Mouse (Mus musculus) forebrain, embryonic 11.5 days (tissue): Measurements from ENCODE around the gene Ggps1. TPM values are rescaled to one million over a fixed set of nuclear protein-coding genes. Genes with fewer than 3 reads are reported as not detected.

ENCODE experiments used
- ATAC-seq: fragments of 200-750 bp; cut with Nextera tagmentation; replicated peaks from 2 replicates; pipeline ENCODE4 v1.8.0; 2017; ENCODE audit warnings: moderate TSS enrichment; ENCODE audit not compliant: low FRiP score
- DNase-seq: peaks from one replicate; pipeline ENCODE4 v3.0.0-alpha.2; 2017; ENCODE audit warnings: low spot score
- H3K27ac ChIP-seq: fragments of 300-500 bp; sonication (generic); 2 replicates; pipeline ENCODE4 v1.5.1; 2014; ENCODE audit warnings: low read depth, low read length
- H3K27me3 ChIP-seq: fragments of 300-500 bp; sonication (generic); 2 replicates; pipeline ENCODE4 v1.6.1; 2014; ENCODE audit warnings: mild to moderate bottlenecking, low read length, mixed read lengths; ENCODE audit not compliant: control insufficient read depth, insufficient read depth
- H3K36me3 ChIP-seq: fragments of 300-500 bp; sonication (generic); 2 replicates; pipeline ENCODE4 v1.6.1; 2014; ENCODE audit warnings: mild to moderate bottlenecking, low read length, moderate library complexity, mixed read lengths; ENCODE audit not compliant: control insufficient read depth, insufficient read depth
- H3K4me1 ChIP-seq: fragments of 300-500 bp; sonication (generic); replicated peaks from 2 replicates; pipeline ENCODE4 v1.6.1; 2014; ENCODE audit warnings: low read length, mixed read lengths; ENCODE audit not compliant: control insufficient read depth, insufficient read depth
- H3K4me2 ChIP-seq: fragments of 300-500 bp; sonication (generic); 2 replicates; pipeline ENCODE4 v1.6.1; 2014; ENCODE audit warnings: low read depth, mild to moderate bottlenecking, low read length, moderate library complexity, mixed read lengths; ENCODE audit not compliant: severe bottlenecking
- H3K4me3 ChIP-seq: fragments of 300-500 bp; sonication (generic); 2 replicates; pipeline ENCODE4 v1.5.1; 2014; ENCODE audit warnings: low read depth, low read length
- H3K9ac ChIP-seq: fragments of 300-500 bp; sonication (generic); 2 replicates; pipeline ENCODE4 v1.6.1; 2014; ENCODE audit warnings: low read length
- H3K9me3 ChIP-seq: fragments of 300-500 bp; sonication (generic); 2 replicates; pipeline ENCODE4 v1.6.1; 2016; ENCODE audit warnings: low read length, mixed read lengths; ENCODE audit not compliant: control insufficient read depth
- WGBS: fragments of 180-500 bp; shearing (Covaris S2); extraction: QIAGEN DNeasy Blood & Tissue Kit; methylation state at CpG from one replicate; pipeline ENCODE4 v1.1.7; 2014; 5-methylcytosine and 5-hydroxymethylcytosine counted together
- polyA plus RNA-seq: library from polyadenylated mRNA; unstranded; fragments of >200 nt; fragmentation: Nextera tagmentation; extraction: Ambion mirVana; gene quantifications from 2 replicates; pipeline ENCODE4 v1.2.1, GENCODE M21; 2014

Gene Ggps1
- 64.9 and 71.9 TPM in 2 replicates for polyA plus RNA-seq

GRCm38 (mm10) chr13:14063013-14063941 is at the start of gene Ggps1, which contains the start of gene Arid4b:
TSS of gene Ggps1 (minus strand) at chr13:14063488.
TSS of gene Arid4b (plus strand) at chr13:14063232.
- Histone ChIP-seq H3K4me2 (peak within 1 kb of the TSS; percentile 71), H3K9me3 (no peaks in the 10 kb centered on the region), H3K27me3 (no peaks in the 10 kb centered on the region), H3K4me3 (peak within 1 kb of the TSS; percentile 99), H3K4me1 (peaks cover 2% of the 10 kb centered on the region; the same call in 1 of the 2 replicates), H3K36me3 (no peaks in the 10 kb centered on the region), H3K9ac (peak within 1 kb of the TSS; percentile 97), H3K27ac (peak within 1 kb of the TSS; percentile 97)
- WGBS, result under 1% methylated on average over 64 of the region's 64 CpGs
- DNase-seq, result peak; percentile 96
- peak; percentile 97 for ATAC-seq

DNA sequence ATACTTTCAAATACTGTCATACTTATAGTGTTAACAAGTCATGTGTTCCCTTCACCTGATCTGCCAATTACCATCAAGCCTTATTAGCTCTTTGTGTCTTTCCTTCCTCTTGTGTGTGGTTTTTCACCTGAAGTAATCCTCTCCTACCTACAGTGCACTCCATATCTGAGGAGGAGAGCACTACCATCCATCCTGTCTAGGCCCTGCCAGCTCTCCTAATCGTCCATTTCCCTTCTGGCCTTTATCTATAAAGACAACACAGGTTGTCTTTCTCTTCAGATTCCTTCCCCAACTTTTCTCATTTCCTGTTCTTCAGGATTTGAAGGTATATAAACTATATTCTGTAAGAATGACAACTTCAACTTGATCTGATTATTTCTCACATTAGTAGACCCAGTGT is 47.9 kb upstream of the Ggps1 start:
- Histone ChIP-seq H3K4me3 (no peak overlapping the region), H3K27me3 (no peaks in the 10 kb centered on the region), H3K4me2 (no peak overlapping the region), H3K36me3 (no peaks in the 10 kb centered on the region), H3K9me3 (no peaks in the 10 kb centered on the region), H3K4me1 (no peaks in the 10 kb centered on the region), H3K27ac (no peak overlapping the region), H3K9ac (no peak overlapping the region)
- ATAC-seq (no peak), DNase-seq (no peak)
- 74% methylated on average over 1 of the region's 1 CpGs for WGBS

GRCm38 (mm10) chr13:14110154-14110873 is 47.0 kb upstream of the Ggps1 start:
- no peaks in the 10 kb centered on the region for H3K4me1 ChIP-seq
- no peak for ATAC-seq
- no peaks in the 10 kb centered on the region for H3K36me3 ChIP-seq
- H3K27me3 ChIP-seq, result no peaks in the 10 kb centered on the region
- WGBS, result 96% methylated on average over 2 of the region's 2 CpGs
- no peak overlapping the region for H3K4me3 ChIP-seq
- no peak for DNase-seq
- no peaks in the 10 kb centered on the region for H3K9me3 ChIP-seq
- no peak overlapping the region for H3K27ac ChIP-seq
- no peak overlapping the region for H3K4me2 ChIP-seq
- H3K9ac ChIP-seq, result no peak overlapping the region

DNA sequence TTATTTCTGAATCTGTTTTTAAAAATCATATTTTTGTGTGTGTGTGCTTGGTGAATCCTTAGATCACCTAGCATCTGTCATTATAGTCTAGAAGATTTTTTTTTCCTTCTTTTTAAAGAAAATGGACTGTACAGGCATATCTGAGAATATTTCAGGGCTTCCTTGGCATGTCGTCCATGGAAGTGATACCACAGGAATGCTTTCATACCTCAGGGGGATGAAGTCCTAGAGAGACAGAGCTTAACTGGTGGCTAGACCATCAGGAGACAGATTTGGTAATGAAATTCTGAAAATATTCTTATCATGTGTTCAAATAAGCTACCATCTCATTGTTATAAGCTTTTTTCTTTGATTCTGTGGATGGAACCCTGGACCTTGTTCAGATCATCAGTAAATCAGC is 39.7 kb upstream of the Ggps1 start:
- ATAC-seq (no peak), DNase-seq (no peak)
- WGBS, result 86% methylated on average over 1 of the region's 1 CpGs
- H3K9ac ChIP-seq, result no peak overlapping the region
- no peak overlapping the region for H3K4me3 ChIP-seq
- no peak overlapping the region for H3K4me2 ChIP-seq
- no peak overlapping the region for H3K27ac ChIP-seq
- H3K4me1 ChIP-seq, result no peaks in the 10 kb centered on the region
- no peaks in the 10 kb centered on the region for H3K27me3 ChIP-seq
- no peaks in the 10 kb centered on the region for H3K36me3 ChIP-seq
- no peaks in the 10 kb centered on the region for H3K9me3 ChIP-seq

DNA sequence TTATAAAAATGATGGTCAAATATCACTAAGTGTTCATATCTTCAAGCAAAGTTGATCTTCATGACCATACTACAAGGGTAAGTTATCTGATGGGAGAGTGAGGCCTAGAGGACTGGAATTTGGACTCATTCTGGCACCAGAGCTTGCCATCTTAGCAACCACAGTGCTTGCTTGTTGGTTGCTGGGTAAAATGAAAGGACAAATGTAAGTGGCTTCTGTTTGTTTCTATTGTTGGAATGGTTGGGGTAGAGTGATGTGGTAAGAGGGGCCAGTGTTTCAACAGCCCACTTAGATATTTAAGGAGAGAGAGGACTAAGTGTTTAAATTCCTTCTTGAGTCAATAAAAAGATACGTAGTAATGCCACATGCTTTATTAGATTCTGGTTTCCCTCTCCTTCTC is 25.4 kb upstream of the Ggps1 start:
- WGBS, result 89% methylated on average over 1 of the region's 1 CpGs
- H3K4me1 ChIP-seq, result no peaks in the 10 kb centered on the region
- H3K9me3 ChIP-seq, result no peaks in the 10 kb centered on the region
- H3K27me3 ChIP-seq, result no peaks in the 10 kb centered on the region
- H3K4me3 ChIP-seq, result no peak overlapping the region
- DNase-seq (no peak), ATAC-seq (no peak)
- H3K36me3 ChIP-seq, result no peaks in the 10 kb centered on the region; the same call in 1 of the 2 replicates
- H3K9ac ChIP-seq, result no peak overlapping the region
- no peak overlapping the region for H3K27ac ChIP-seq
- H3K4me2 ChIP-seq, result no peak overlapping the region

DNA sequence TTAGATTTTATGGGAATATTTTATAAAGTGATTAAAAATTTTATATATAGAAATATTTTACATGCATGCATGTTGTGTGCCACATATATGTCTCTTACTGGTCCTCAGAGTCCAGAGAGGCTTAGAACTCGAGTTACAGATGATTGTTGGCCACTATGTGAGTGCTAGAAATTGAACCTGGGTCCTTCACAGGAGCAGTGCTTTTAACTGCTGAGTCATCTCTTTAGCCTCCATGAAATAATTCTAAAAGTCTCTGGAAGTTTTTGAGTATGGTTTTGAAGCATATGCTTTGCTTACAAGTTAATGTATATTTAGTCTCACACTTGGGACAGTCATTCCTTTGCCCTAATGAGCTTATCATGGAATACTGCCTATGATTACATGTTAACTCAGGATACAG is 12.0 kb upstream of the Ggps1 start:
- 88% methylated on average over 1 of the region's 1 CpGs for WGBS
- DNase-seq (no peak), ATAC-seq (no peak)
- Histone ChIP-seq H3K36me3 (no peaks in the 10 kb centered on the region; the same call in 1 of the 2 replicates), H3K4me2 (no peak overlapping the region), H3K27me3 (no peaks in the 10 kb centered on the region), H3K9me3 (no peaks in the 10 kb centered on the region), H3K27ac (no peak overlapping the region), H3K4me3 (no peak overlapping the region), H3K4me1 (no peaks in the 10 kb centered on the region), H3K9ac (no peak overlapping the region)

- H3K4me3 ChIP-seq, result no peak overlapping the region
- H3K4me1 ChIP-seq, result no peaks in the 10 kb centered on the region
- DNase-seq (no peak), ATAC-seq (no peak)
- no peaks in the 10 kb centered on the region; the same call in 1 of the 2 replicates for H3K36me3 ChIP-seq
- no peak overlapping the region for H3K27ac ChIP-seq
- no peak overlapping the region for H3K4me2 ChIP-seq
- no peaks in the 10 kb centered on the region for H3K9me3 ChIP-seq
- H3K27me3 ChIP-seq, result no peaks in the 10 kb centered on the region
- 98% methylated on average over 1 of the region's 1 CpGs for WGBS
- H3K9ac ChIP-seq, result no peak overlapping the region
Observed at GRCm38 (mm10) chr13:14074371-14074770, 11.1 kb upstream of the Ggps1 start.

DNA sequence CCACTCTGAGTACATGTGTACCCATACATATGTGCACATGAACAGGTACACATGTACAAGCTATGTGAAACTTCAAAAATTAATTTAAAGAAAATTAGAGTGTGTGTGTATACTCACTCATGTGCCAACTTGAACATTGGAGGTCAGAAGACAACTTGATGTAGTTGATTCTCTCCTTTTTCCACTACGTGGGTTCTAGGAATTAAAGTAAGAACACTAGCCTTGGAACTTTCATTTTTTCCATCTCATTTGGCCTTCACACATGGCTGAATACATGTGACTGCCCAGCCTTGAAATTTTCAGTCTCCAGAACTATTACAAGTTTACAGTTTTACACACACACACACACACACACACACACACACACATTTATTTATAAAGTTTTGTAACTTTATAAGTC is 6.0 kb upstream of the Ggps1 start:
- 88% methylated on average over 1 of the region's 1 CpGs for WGBS
- Histone ChIP-seq H3K27me3 (no peaks in the 10 kb centered on the region), H3K27ac (no peak overlapping the region), H3K4me2 (no peak overlapping the region), H3K4me3 (no peak overlapping the region), H3K36me3 (no peaks in the 10 kb centered on the region; the same call in 1 of the 2 replicates), H3K9ac (no peak overlapping the region), H3K4me1 (no peaks in the 10 kb centered on the region), H3K9me3 (no peaks in the 10 kb centered on the region)
- DNase-seq, result no peak
- ATAC-seq, result no peak
